Mouse (Mus musculus) liver, adult 2 months (tissue): ENCODE measurements around the gene Capn1. TPM values are rescaled to one million over a fixed set of nuclear protein-coding genes. Genes with fewer than 3 reads are reported as not detected.

Source experiments
- DNase-seq: peaks from one replicate; pipeline ENCODE4 v3.0.0-alpha.2; 2011; ENCODE audit warnings: low read depth, low spot score; ENCODE audit errors: extremely low read depth
- H3K27ac ChIP-seq: fragments of 200-500 bp; replicated peaks from 2 replicates; pipeline ENCODE4 v1.5.1; 2012; ENCODE audit warnings: low read depth, mild to moderate bottlenecking, control low read depth, inconsistent platforms, low read length; ENCODE audit not compliant: insufficient read depth
- H3K27me3 ChIP-seq: fragments of 200-500 bp; 2 replicates; pipeline ENCODE4 v1.6.1; 2012; ENCODE audit warnings: mild to moderate bottlenecking, moderate library complexity, low read length, inconsistent platforms; ENCODE audit not compliant: control insufficient read depth, insufficient read depth
- H3K36me3 ChIP-seq: fragments of 200-500 bp; 2 replicates; pipeline ENCODE4 v1.6.1; 2012; ENCODE audit warnings: low read length, inconsistent platforms; ENCODE audit not compliant: control insufficient read depth, insufficient read depth
- H3K4me1 ChIP-seq: fragments of 200-500 bp; 2 replicates; pipeline ENCODE4 v1.6.1; 2011; ENCODE audit warnings: low read length; ENCODE audit not compliant: control insufficient read depth, insufficient read depth
- H3K4me3 ChIP-seq: fragments of 200-500 bp; 2 replicates; pipeline ENCODE4 v1.5.1; 2011; ENCODE audit warnings: low read depth, mild to moderate bottlenecking, control low read depth, low read length, moderate library complexity; ENCODE audit not compliant: insufficient read depth
- H3K79me2 ChIP-seq: fragments of 200-500 bp; 2 replicates; pipeline ENCODE4 v1.6.1; 2012; ENCODE audit warnings: inconsistent platforms, mild to moderate bottlenecking, low read length, moderate library complexity; ENCODE audit not compliant: control insufficient read depth, insufficient read depth
- H3K9ac ChIP-seq: fragments of 200-500 bp; 2 replicates; pipeline ENCODE4 v1.6.1; 2012; ENCODE audit warnings: low read depth, mild to moderate bottlenecking, control low read depth, inconsistent platforms, low read length
- CTCF ChIP-seq: fragments of 200-500 bp; IDR thresholded peaks from 2 replicates; pipeline ENCODE4 v1.5.1; 2011; ENCODE audit warnings: low read depth, low read length, control low read depth
- POLR2A ChIP-seq: fragments of 200-500 bp; IDR thresholded peaks from 2 replicates; pipeline ENCODE4 v1.6.1; 2011; ENCODE audit warnings: low read length, control low read depth; ENCODE audit not compliant: insufficient read depth; ENCODE audit errors: extremely low read depth
- WGBS: fragments of 180-500 bp; shearing (Covaris S2); methylation state at CpG from one replicate; pipeline ENCODE4 v1.1.7; 2018; 5-methylcytosine and 5-hydroxymethylcytosine counted together
- polyA plus RNA-seq: library from polyadenylated mRNA; depleted of rRNA; stranded (reverse); fragments of >200 nt; gene quantifications from 2 replicates; pipeline ENCODE4 v1.2.3, GENCODE M21; 2012
- total RNA-seq: library from RNA; depleted of rRNA; stranded (reverse); fragments of >200 nt; gene quantifications from 2 replicates; pipeline ENCODE4 v1.2.3, GENCODE M21; 2014

Gene Capn1
- total and polyA plus RNA-seq, 2 experiments, result 8.0 to 12.7 TPM

- Histone ChIP-seq H3K79me2 (no peaks in the 10 kb centered on the region), H3K4me3 (no peak overlapping the region), H3K4me1 (0 out of 2 replicates have a peak, but pooled peaks cover 2% of the 10 kb centered on the region), H3K27ac (no peak overlapping the region), H3K27me3 (no peaks in the 10 kb centered on the region), H3K9ac (no peak overlapping the region), H3K36me3 (no peaks in the 10 kb centered on the region)
- 71% methylated on average over 5 of the region's 5 CpGs for WGBS
- TF ChIP-seq POLR2A (no peak), CTCF (no peak)
- DNase-seq, result no peak
Measured at GRCm38 (mm10) chr19:5988027-5988814, 27.5 kb downstream of the Capn1 start.

DNA sequence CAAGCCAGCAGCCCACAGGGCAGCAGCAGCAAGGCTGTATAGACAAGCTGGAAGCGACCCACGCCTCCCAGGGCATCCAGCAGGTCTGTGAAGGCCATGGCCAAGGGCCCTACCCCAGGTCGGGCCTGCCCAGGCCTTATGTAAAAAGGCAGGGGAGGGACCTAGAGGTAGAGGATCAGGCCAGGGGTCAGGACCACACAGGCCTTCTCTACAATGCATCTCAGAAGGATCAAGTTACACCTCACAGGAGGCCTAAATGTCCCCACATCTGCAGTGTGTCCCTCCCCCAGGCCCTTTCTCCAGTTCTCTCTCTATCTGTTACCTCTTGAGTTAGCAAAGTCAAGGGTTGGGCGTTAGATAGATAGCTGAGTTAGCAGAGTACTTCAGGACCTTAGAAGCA lies 29.7 kb downstream of the Capn1 start, which contains the start of gene Slc22a20:
Gene Slc22a20, minus strand, starts transcription at position 101 of the 400 bp plus-strand sequence.
- H3K9ac ChIP-seq, result no peak within 1 kb of the TSS
- H3K27ac ChIP-seq, result no peak within 1 kb of the TSS
- 78% methylated on average over 4 of the region's 4 CpGs for WGBS
- no peaks in the 10 kb centered on the region for H3K27me3 ChIP-seq
- H3K4me3 ChIP-seq, result no peak within 1 kb of the TSS
- TF ChIP-seq CTCF, result no peak
- no peak for TF ChIP-seq POLR2A
- no peaks in the 10 kb centered on the region for H3K79me2 ChIP-seq
- H3K4me1 ChIP-seq, result 0 out of 2 replicates have a peak, but pooled peaks cover 2% of the 10 kb centered on the region
- no peak for DNase-seq
- H3K36me3 ChIP-seq, result no peaks in the 10 kb centered on the region

DNA sequence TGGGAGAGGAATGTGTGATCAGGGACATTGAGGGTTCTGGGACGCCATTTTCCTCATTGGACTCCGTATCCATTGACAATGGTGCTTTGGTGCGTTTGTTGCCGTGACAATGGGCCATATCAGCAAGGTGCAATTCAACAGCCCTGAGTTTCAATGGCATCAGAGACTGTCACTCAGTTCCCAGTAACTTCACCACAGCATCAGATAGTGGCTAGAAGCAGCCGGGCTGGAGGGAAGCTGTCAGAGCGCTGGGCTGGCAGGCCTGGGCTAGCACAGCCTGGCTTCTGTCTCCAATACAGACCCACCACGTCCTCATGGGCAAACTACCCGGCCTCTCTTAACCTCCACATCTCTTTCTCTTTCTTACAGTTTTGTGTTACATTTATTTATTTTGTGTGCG lies 35.2 kb downstream of the Capn1 start:
- Histone ChIP-seq H3K9ac (no peak overlapping the region), H3K27ac (no peak overlapping the region), H3K4me1 (no peaks in the 10 kb centered on the region), H3K36me3 (no peaks in the 10 kb centered on the region), H3K79me2 (no peaks in the 10 kb centered on the region), H3K4me3 (no peak overlapping the region), H3K27me3 (no peaks in the 10 kb centered on the region)
- no peak for DNase-seq
- WGBS, result 92% methylated on average over 9 of the region's 9 CpGs
- TF ChIP-seq POLR2A (no peak), CTCF (no peak)

DNA sequence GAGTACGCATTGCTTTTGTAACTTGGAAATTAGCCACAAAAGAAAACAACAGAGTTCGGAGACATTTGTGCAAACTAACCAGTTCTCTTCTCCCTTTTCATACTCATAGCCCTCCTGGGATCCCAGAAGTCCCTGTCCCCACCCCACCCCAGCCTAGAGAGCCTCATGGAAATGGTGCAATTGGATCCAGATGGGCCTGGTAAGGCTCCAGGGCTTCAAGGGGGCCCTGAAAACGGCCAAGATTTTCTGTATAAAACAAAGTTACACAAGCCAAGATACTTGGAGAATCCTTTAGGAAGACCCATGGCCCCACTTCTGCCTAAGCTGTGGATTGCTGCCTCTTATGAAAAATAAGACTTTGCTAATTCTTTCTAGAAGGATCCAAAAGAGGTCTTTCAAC lies 38.0 kb downstream of the Capn1 start:
- TF ChIP-seq CTCF (no peak), POLR2A (no peak)
- no peaks in the 10 kb centered on the region for H3K36me3 ChIP-seq
- WGBS, result 67% methylated on average over 3 of the region's 3 CpGs
- H3K27me3 ChIP-seq, result no peaks in the 10 kb centered on the region
- no peak overlapping the region for H3K4me3 ChIP-seq
- no peak overlapping the region for H3K27ac ChIP-seq
- no peak overlapping the region for H3K9ac ChIP-seq
- no peak for DNase-seq
- no peaks in the 10 kb centered on the region for H3K79me2 ChIP-seq
- H3K4me1 ChIP-seq, result no peaks in the 10 kb centered on the region

DNA sequence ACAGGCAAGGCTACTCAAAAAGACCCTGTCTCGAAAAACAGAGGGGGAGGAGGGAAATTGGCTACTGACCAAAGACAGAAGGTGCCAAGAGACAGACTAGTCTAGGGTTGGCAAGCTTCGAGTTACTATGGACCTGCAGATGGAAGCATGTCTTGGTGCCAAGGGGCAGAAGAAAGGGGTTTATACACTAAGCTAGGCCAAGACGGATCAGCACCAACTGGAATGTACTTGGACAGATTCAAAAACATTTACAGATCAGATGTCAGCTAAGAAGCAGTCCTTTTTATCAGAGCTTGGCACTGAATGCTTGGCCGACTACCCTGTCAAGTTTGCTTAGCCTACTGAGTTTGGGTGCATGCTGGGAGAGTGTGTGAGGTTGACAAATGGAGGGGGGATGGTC lies 40.0 kb downstream of the Capn1 start:
- no peaks in the 10 kb centered on the region for H3K27me3 ChIP-seq
- no peaks in the 10 kb centered on the region for H3K36me3 ChIP-seq
- TF ChIP-seq CTCF (no peak), POLR2A (no peak)
- no peaks in the 10 kb centered on the region for H3K4me1 ChIP-seq
- H3K9ac ChIP-seq, result no peak overlapping the region
- H3K4me3 ChIP-seq, result no peak overlapping the region
- H3K79me2 ChIP-seq, result no peaks in the 10 kb centered on the region
- DNase-seq, result no peak
- H3K27ac ChIP-seq, result no peak overlapping the region
- WGBS, result 75% methylated on average over 4 of the region's 4 CpGs

DNA sequence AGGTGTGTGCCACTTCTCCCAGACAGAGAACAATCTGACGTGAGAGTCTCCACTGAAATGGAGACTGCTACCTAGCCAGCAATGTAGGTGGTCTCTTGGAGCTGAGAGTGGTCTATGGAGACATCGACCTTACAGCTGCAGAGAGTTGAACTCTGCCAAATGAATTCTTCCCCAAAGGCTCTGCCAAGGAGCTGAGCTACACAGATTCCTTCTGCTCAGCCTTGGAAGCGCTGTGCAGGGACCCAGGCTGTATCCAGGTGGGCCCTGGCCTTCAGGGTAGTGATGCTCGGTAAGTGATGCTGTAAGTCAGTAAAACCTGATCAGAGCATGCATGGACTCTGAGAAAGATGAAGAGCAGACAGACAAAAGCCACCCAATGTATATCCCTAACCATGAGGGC lies 40.6 kb downstream of the Capn1 start:
- Histone ChIP-seq H3K4me3 (no peak overlapping the region), H3K79me2 (no peaks in the 10 kb centered on the region), H3K4me1 (no peaks in the 10 kb centered on the region), H3K36me3 (no peaks in the 10 kb centered on the region), H3K27me3 (no peaks in the 10 kb centered on the region), H3K9ac (no peak overlapping the region), H3K27ac (no peak overlapping the region)
- WGBS, result 83% methylated on average over 4 of the region's 4 CpGs
- TF ChIP-seq POLR2A (no peak), CTCF (no peak)
- no peak for DNase-seq
